Mouse (Mus musculus) neural tube, embryonic 15.5 days (tissue): ENCODE measurements around the gene Elk1. TPM values are rescaled to one million over a fixed set of nuclear protein-coding genes. Genes with fewer than 3 reads are reported as not detected.
A peak's percentile ranks its signal among the peaks of the same experiment; 100 is the strongest.

Source experiments
- ATAC-seq: fragments of 200-750 bp; cut with Nextera tagmentation; 2 replicates; pipeline ENCODE4 v1.8.0; 2017; ENCODE audit warnings: mild to moderate bottlenecking, moderate TSS enrichment, moderate library complexity; ENCODE audit not compliant: low FRiP score
- H3K27ac ChIP-seq: fragments of 300-500 bp; sonication (generic); replicated peaks from 2 replicates; pipeline ENCODE4 v1.5.1; 2015; ENCODE audit warnings: mild to moderate bottlenecking, inconsistent platforms
- H3K27me3 ChIP-seq: fragments of 300-500 bp; sonication (generic); replicated peaks from 2 replicates; pipeline ENCODE4 v1.6.1; 2015; ENCODE audit warnings: inconsistent platforms
- H3K36me3 ChIP-seq: fragments of 300-500 bp; sonication (generic); 2 replicates; pipeline ENCODE4 v1.6.1; 2015; ENCODE audit warnings: inconsistent platforms
- H3K4me1 ChIP-seq: fragments of 300-500 bp; sonication (generic); 2 replicates; pipeline ENCODE4 v1.6.1; 2015; ENCODE audit warnings: inconsistent platforms
- H3K4me2 ChIP-seq: fragments of 300-500 bp; sonication (generic); 2 replicates; pipeline ENCODE4 v1.6.1; 2015; ENCODE audit warnings: inconsistent platforms, mild to moderate bottlenecking, moderate library complexity
- H3K4me3 ChIP-seq: fragments of 300-500 bp; sonication (generic); replicated peaks from 2 replicates; pipeline ENCODE4 v1.5.1; 2015; ENCODE audit warnings: mild to moderate bottlenecking, inconsistent platforms
- H3K9ac ChIP-seq: fragments of 300-500 bp; sonication (generic); replicated peaks from 2 replicates; pipeline ENCODE4 v1.6.1; 2015; ENCODE audit warnings: mild to moderate bottlenecking, inconsistent platforms
- H3K9me3 ChIP-seq: fragments of 300-500 bp; sonication (generic); replicated peaks from 2 replicates; pipeline ENCODE4 v1.6.1; 2016; ENCODE audit warnings: inconsistent platforms
- WGBS: fragments of 180-500 bp; shearing (Covaris S2); methylation state at CpG from one replicate; pipeline ENCODE4 v1.1.7; 2015; ENCODE audit warnings: mixed read lengths; 5-methylcytosine and 5-hydroxymethylcytosine counted together
- polyA plus RNA-seq: library from polyadenylated mRNA; unstranded; fragments of >200 nt; fragmentation: Nextera tagmentation; extraction: Ambion mirVana; gene quantifications from 2 replicates; pipeline ENCODE4 v1.2.1, GENCODE M21; 2015

The Elk1 gene
- polyA plus RNA-seq, 1 experiment from 2014 or later: 16.6 TPM

GRCm38 (mm10) chrX:20920249-20920843, 30.1 kb downstream of the Elk1 start:
- peak overlapping the region; percentile 59 for H3K4me2 ChIP-seq
- H3K27ac ChIP-seq: peak overlapping the region; percentile 81
- H3K9ac ChIP-seq: peak overlapping the region; percentile 59
- WGBS: 19% methylated on average over 30 of the region's 49 CpGs
- peak overlapping the region; percentile 57 for H3K4me3 ChIP-seq
- H3K36me3 ChIP-seq: no peaks in the 10 kb centered on the region
- H3K4me1 ChIP-seq: peaks cover 9% of the 10 kb centered on the region; the same call in 1 of the 2 replicates
- peak; percentile 66 for ATAC-seq
- H3K27me3 ChIP-seq: no peaks in the 10 kb centered on the region
- no peaks in the 10 kb centered on the region for H3K9me3 ChIP-seq

- no peak for ATAC-seq
- H3K36me3 ChIP-seq: no peaks in the 10 kb centered on the region
- no peak overlapping the region for H3K9ac ChIP-seq
- H3K4me3 ChIP-seq: no peak overlapping the region
- H3K27me3 ChIP-seq: no peaks in the 10 kb centered on the region
- H3K4me1 ChIP-seq: peaks cover 9% of the 10 kb centered on the region; the same call in 1 of the 2 replicates
- H3K4me2 ChIP-seq: no peak overlapping the region
- H3K9me3 ChIP-seq: no peaks in the 10 kb centered on the region
- H3K27ac ChIP-seq: no peak overlapping the region
Measured at GRCm38 (mm10) chrX:20915075-20915474, 35.3 kb downstream of the Elk1 start.

DNA sequence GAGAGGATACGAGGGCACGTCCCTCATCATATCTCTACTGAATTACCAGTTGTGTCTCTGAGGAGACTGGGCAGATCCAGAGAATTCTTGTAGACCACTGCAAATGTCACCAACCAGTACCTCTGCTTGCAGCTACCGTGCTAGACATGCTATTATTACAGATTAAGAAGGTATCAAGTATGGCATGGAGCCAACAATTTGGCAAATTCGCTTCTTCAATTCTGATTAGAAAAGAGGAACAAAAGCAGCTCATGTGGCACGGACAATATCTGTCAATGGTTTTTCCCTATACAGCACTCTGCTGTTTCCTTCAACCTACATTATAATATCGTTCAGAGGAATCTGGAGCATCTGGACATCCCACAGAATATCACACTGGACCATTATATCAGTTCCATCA, 36.7 kb downstream of the Elk1 start:
- H3K9ac ChIP-seq: no peak overlapping the region
- no peak overlapping the region for H3K4me3 ChIP-seq
- peaks cover 5% of the 10 kb centered on the region; the same call in 1 of the 2 replicates for H3K4me1 ChIP-seq
- WGBS: 88% methylated on average over 6 of the region's 6 CpGs
- ATAC-seq: no peak
- H3K36me3 ChIP-seq: peaks cover 6% of the 10 kb centered on the region; the same call in 1 of the 2 replicates
- H3K9me3 ChIP-seq: no peaks in the 10 kb centered on the region
- H3K27ac ChIP-seq: no peak overlapping the region
- no peaks in the 10 kb centered on the region for H3K27me3 ChIP-seq
- no peak overlapping the region for H3K4me2 ChIP-seq

DNA sequence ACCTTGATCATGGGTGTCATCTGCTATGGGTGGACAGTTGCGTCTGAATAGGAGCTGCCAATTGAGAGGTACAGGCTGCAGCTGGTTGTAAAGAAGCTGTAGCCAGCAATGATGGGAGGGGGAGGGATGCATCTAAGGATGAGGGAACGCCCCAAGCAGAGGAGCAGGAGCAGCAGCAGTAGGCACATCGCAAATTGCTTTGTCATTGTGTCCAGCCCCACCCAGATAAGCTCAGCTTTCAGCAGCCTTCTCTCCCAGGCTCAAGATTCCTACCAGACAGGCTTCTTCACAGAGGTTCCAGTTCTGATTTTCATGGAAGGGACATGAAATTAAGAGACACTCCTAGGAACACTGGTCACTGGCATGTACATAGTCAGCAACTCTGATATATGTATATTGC, 40.3 kb downstream of the Elk1 start:
- Histone ChIP-seq H3K4me3 (no peak overlapping the region), H3K27me3 (no peaks in the 10 kb centered on the region), H3K9me3 (no peaks in the 10 kb centered on the region), H3K9ac (no peak overlapping the region), H3K27ac (no peak overlapping the region), H3K4me2 (no peak overlapping the region), H3K36me3 (peaks cover 6% of the 10 kb centered on the region; the same call in 1 of the 2 replicates), H3K4me1 (no peaks in the 10 kb centered on the region)
- 22% methylated on average over 3 of the region's 3 CpGs for WGBS
- no peak for ATAC-seq

Other genes with a start within 250 kb of the Elk1 start
- 83.8 and 84.9 TPM in 2 replicates for gene Usp11, start 246.7 kb downstream of the Elk1 start, polyA plus RNA-seq
- gene Araf, start 152.8 kb downstream of the Elk1 start, polyA plus RNA-seq: 352 and 406 TPM in 2 replicates
- gene Timp1, start 80.4 kb downstream of the Elk1 start, polyA plus RNA-seq: 5.8 and 8.2 TPM in 2 replicates
- gene Syn1, start 29.6 kb downstream of the Elk1 start, polyA plus RNA-seq: 85.6 and 96.9 TPM in 2 replicates
- 5.5 and 5.6 TPM in 2 replicates for gene Cfp, start 19.1 kb downstream of the Elk1 start, polyA plus RNA-seq
- gene Uxt, start 11.4 kb upstream of the Elk1 start, polyA plus RNA-seq: 32.0 and 33.0 TPM in 2 replicates
- 6.9 and 7.2 TPM in 2 replicates for gene Zfp182, start 111.7 kb upstream of the Elk1 start, polyA plus RNA-seq
- gene Spaca5, start 117.8 kb upstream of the Elk1 start, polyA plus RNA-seq: not detected in 2 replicates
- 4.0 and 4.8 TPM in 2 replicates for gene Zfp300, start 138.9 kb upstream of the Elk1 start, polyA plus RNA-seq
- not detected in 2 replicates for gene Ssxa1, start 165.2 kb upstream of the Elk1 start, polyA plus RNA-seq
- gene Gm21876, start 225.0 kb upstream of the Elk1 start, polyA plus RNA-seq: not detected in 2 replicates